Mouse (Mus musculus) myocyte (in vitro differentiated cells): ENCODE results near the gene Olfr548-ps1.

Experiments
- CEBPB ChIP-seq: IDR thresholded peaks from 2 replicates; pipeline ENCODE4 v1.6.1; 2011; ENCODE audit warnings: mild to moderate bottlenecking, moderate library complexity; ENCODE audit not compliant: poor library complexity, insufficient read depth, severe bottlenecking
- MYOG ChIP-seq, 3 experiments: IDR thresholded peaks; one replicate each; pipeline ENCODE4 v1.6.1; 2011; ENCODE audit warnings: control low read depth in 2 of 3, low read depth in 2 of 3, mild to moderate bottlenecking in 2 of 3; ENCODE audit not compliant: insufficient read length in 2 of 3, control insufficient read depth in 1 of 3, insufficient read depth in 1 of 3
- POLR2A ChIP-seq: IDR thresholded peaks from one replicate; pipeline ENCODE4 v1.6.1; 2011; ENCODE audit warnings: low read depth, mild to moderate bottlenecking, control low read depth, moderate library complexity; ENCODE audit not compliant: insufficient read length
- POLR2AphosphoS2 ChIP-seq: IDR thresholded peaks from one replicate; pipeline ENCODE4 v1.6.1; 2011; ENCODE audit warnings: low read depth, control low read depth; ENCODE audit not compliant: insufficient read length
- USF1 ChIP-seq: IDR thresholded peaks from one replicate; pipeline ENCODE4 v1.6.1; 2011; ENCODE audit warnings: low read depth, mild to moderate bottlenecking, control low read depth, moderate library complexity

GRCm38 (mm10) chr7:102501986-102502385, 38.7 kb upstream of the Olfr548-ps1 start:
- TF ChIP-seq POLR2A (no peak), CEBPB (no peak), USF1 (no peak), POLR2AphosphoS2 (no peak), MYOG (IDR thresholded peaks at IDR 0.05; ENCODE audit: control insufficient read depth in 1 of 3, insufficient read depth in 1 of 3, insufficient read length in 2 of 3, low read depth in 2 of 3) (no peak)
